Mouse (Mus musculus): ENCODE results near the gene Ssbp3. TPM values are rescaled to one million over a fixed set of nuclear protein-coding genes. Genes with fewer than 3 reads are reported as not detected.

Gene Ssbp3
- polyA plus RNA-seq, 1 experiment from 2014 or later: 134 TPM

DNA sequence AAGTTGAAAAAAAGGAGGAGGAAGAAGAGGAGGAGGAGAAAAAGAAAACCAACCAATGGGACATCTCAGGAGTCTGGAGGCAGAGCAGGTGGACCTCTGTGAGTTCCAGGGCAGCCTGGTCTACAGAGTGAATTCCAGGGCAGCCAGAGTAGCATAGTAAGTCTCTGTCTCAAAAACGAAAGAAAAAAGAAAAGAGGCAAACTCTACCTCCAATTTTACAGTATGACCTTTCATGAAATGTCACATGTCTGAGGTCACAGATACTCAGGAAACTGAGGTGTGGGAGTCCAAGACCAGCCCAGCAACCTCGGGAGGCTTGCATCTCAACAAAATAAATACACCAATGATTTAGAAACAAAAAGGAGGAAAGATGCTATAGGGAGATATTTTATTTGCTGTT, 27.4 kb upstream of the Ssbp3 start:
- no peak for DNase-seq (ENCODE audit: extremely low spot score, low spot score)
- H3K27me3 ChIP-seq (ENCODE audit: poor library complexity, severe bottlenecking): no peaks in the 10 kb centered on the region
- H3K27ac ChIP-seq: no peak overlapping the region
- H3K36me3 ChIP-seq (replicated peaks): no peaks in the 10 kb centered on the region
- no peak overlapping the region for H3K4me3 ChIP-seq
- peaks cover 8% of the 10 kb centered on the region for H3K4me1 ChIP-seq
- WGBS: 78% methylated on average over 2 of the region's 2 CpGs
- H3K9me3 ChIP-seq: no peaks in the 10 kb centered on the region

DNA sequence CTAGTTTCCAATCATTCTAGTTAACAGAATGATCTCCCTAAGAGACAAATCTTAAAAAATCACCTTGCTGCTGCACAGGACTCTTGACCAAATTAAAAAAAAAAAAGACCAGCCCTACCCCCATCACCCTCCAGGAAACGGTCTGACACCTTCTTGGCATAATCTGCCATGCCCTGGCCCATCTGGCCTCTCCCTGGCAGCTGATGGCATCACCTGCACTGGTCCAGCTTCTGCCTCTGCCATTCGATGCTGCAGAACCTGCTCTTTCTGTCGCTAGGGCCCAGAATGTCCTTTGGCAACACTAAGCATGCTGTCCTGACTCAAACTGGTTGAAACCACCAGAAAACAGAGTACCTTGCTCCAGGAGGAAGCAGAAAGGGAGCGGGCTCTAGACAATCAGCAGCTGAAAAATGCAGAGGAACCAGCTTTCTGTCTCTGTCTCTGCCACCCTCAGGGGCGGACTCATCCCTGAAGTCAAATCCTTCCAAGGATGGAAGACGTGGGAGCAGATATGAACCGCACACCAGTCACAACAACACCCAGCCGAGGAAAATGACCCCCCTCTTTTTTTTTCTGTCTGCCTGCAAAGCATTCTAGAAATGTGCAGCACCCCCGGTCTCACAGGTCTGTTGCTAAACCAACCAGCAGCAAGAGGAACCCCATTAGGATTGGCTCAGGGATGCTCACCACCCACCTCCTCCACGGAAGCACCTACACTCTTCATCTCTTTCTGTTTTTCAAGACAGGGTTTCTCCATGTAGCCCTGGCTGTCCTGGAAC, 24.0 kb upstream of the Ssbp3 start:
- no peak for DNase-seq (ENCODE audit: extremely low spot score, low spot score)
- no peaks in the 10 kb centered on the region for H3K36me3 ChIP-seq (replicated peaks)
- peaks cover 6% of the 10 kb centered on the region for H3K4me1 ChIP-seq
- no peak overlapping the region for H3K27ac ChIP-seq
- H3K4me3 ChIP-seq: no peak overlapping the region
- WGBS: 86% methylated on average over 10 of the region's 10 CpGs
- no peaks in the 10 kb centered on the region for H3K9me3 ChIP-seq
- H3K27me3 ChIP-seq (ENCODE audit: poor library complexity, severe bottlenecking): no peaks in the 10 kb centered on the region

DNA sequence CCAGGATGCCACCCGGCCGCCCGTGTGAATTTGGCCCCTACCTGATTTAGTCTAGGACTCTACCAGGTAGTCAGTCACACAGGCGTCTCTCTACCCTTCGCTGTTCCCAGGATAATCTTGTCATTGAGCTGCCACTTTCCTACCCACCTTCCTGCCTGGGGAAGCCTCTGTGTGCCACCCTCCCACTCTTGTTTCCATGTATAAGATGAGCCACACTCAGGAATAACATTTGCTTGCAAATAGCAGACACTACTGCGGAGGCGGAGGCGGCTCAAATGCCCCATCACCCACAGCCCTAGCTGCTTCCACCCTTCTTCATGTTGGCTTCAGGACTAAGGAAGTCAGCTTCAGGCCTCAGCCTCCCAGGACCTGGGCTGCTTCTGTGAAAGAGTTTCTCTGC, 14.4 kb upstream of the Ssbp3 start:
- peaks cover 29% of the 10 kb centered on the region for H3K4me1 ChIP-seq
- no peaks in the 10 kb centered on the region for H3K36me3 ChIP-seq (replicated peaks)
- H3K4me3 ChIP-seq: no peak overlapping the region
- no peak for DNase-seq (ENCODE audit: extremely low spot score, low spot score)
- peaks cover 13% of the 10 kb centered on the region for H3K9me3 ChIP-seq
- H3K27ac ChIP-seq: peak overlapping the region; percentile 48; the same call in 1 of the 2 replicates
- H3K27me3 ChIP-seq (ENCODE audit: poor library complexity, severe bottlenecking): peaks cover 17% of the 10 kb centered on the region; the same call in 1 of the 2 replicates
- WGBS: 87% methylated on average over 8 of the region's 8 CpGs

DNA sequence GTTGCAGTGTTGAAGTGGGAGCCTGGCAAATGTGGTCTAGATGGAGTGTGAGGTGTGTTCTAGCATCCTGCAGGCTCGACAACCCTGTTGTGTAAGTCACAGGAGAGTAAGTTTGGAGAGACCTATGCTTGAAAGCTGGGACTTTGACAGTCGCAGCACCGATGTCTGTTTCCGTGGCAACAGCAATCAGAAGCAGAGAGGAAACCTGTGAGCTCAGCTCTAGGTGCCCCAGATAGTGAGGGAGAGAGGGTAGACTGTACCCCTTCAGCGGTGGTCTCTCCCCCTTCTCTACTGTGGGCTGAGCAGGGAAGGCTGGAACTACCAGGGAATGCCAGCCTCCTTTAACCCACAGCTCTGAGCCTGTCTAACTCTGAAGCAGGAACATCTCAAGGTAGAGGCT, 11.6 kb upstream of the Ssbp3 start:
- H3K9me3 ChIP-seq: no peaks in the 10 kb centered on the region
- H3K27ac ChIP-seq: no peak overlapping the region
- H3K4me1 ChIP-seq: peaks cover 30% of the 10 kb centered on the region
- no peak overlapping the region for H3K4me3 ChIP-seq
- no peaks in the 10 kb centered on the region for H3K36me3 ChIP-seq (replicated peaks)
- H3K27me3 ChIP-seq (ENCODE audit: poor library complexity, severe bottlenecking): peaks cover 17% of the 10 kb centered on the region; the same call in 1 of the 2 replicates
- DNase-seq (ENCODE audit: extremely low spot score, low spot score): no peak
- 73% methylated on average over 5 of the region's 5 CpGs for WGBS

GRCm38 (mm10) chr4:106899471-106899870, 11.0 kb upstream of the Ssbp3 start:
- Histone ChIP-seq H3K36me3 (replicated peaks) (no peaks in the 10 kb centered on the region), H3K9me3 (no peaks in the 10 kb centered on the region), H3K4me3 (no peak overlapping the region), H3K27me3 (ENCODE audit: poor library complexity, severe bottlenecking) (peaks cover 17% of the 10 kb centered on the region; the same call in 1 of the 2 replicates), H3K4me1 (peaks cover 30% of the 10 kb centered on the region), H3K27ac (no peak overlapping the region)
- WGBS: 87% methylated on average over 3 of the region's 3 CpGs
- DNase-seq (ENCODE audit: extremely low spot score, low spot score): no peak

GRCm38 (mm10) chr4:106900718-106901117, 9.8 kb upstream of the Ssbp3 start:
- Histone ChIP-seq H3K9me3 (no peaks in the 10 kb centered on the region), H3K4me3 (no peak overlapping the region), H3K36me3 (replicated peaks) (no peaks in the 10 kb centered on the region), H3K27ac (0 out of 2 replicates have a peak overlapping the region, but pooled peaks have one; percentile 31), H3K27me3 (ENCODE audit: poor library complexity, severe bottlenecking) (peaks cover 17% of the 10 kb centered on the region; the same call in 1 of the 2 replicates), H3K4me1 (peaks cover 38% of the 10 kb centered on the region)
- 36% methylated on average over 6 of the region's 6 CpGs for WGBS
- no peak for DNase-seq (ENCODE audit: extremely low spot score, low spot score)

DNA sequence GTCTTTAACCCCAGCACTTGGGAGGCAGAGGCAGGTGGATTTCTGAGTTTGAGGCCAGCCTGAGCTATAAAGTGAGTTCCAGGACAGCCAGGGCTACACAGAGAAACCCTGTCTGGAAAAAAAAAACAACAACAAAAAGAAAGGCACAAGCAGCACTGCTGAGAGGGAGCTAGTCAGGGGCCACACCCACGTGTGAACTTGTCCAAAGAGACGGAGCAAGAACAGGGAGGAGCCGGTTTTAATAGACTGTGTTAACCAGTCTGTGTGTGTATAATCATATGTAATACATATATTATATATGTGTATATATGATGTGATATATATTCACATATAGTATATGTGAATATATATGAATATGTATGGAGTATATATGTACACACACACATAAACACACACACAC, 8.9 kb upstream of the Ssbp3 start:
- peaks cover 17% of the 10 kb centered on the region; the same call in 1 of the 2 replicates for H3K27me3 ChIP-seq (ENCODE audit: poor library complexity, severe bottlenecking)
- no peak for DNase-seq (ENCODE audit: extremely low spot score, low spot score)
- H3K9me3 ChIP-seq: no peaks in the 10 kb centered on the region
- H3K27ac ChIP-seq: no peak overlapping the region
- no peaks in the 10 kb centered on the region for H3K36me3 ChIP-seq (replicated peaks)
- 85% methylated on average over 3 of the region's 3 CpGs for WGBS
- no peak overlapping the region for H3K4me3 ChIP-seq
- H3K4me1 ChIP-seq: peaks cover 40% of the 10 kb centered on the region

DNA sequence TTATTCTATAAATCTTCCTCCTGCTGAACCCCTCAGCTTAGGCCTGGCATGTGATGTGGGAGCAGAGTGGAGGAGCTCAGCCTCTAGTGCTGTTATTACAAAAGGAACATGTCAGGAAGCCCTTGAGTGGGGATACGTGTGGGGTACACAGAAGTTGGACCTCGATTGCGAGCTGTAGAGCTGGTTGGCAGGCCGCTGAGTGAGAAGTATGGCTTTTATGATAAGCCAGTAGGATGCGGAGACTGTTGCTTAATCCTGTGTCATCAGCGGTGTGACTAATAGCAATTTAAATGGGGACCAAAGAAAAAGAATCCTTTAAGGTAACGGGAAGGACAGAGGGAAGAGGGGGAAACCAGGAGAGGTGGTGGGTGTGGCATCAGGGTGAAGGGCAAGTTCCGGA, 8.3 kb upstream of the Ssbp3 start:
- no peaks in the 10 kb centered on the region for H3K36me3 ChIP-seq (replicated peaks)
- peaks cover 17% of the 10 kb centered on the region; the same call in 1 of the 2 replicates for H3K27me3 ChIP-seq (ENCODE audit: poor library complexity, severe bottlenecking)
- H3K27ac ChIP-seq: peak overlapping the region; percentile 25; the same call in 1 of the 2 replicates
- no peak overlapping the region for H3K4me3 ChIP-seq
- peaks cover 45% of the 10 kb centered on the region for H3K4me1 ChIP-seq
- H3K9me3 ChIP-seq: no peaks in the 10 kb centered on the region
- DNase-seq (ENCODE audit: extremely low spot score, low spot score): no peak
- WGBS: 75% methylated on average over 8 of the region's 8 CpGs

DNA sequence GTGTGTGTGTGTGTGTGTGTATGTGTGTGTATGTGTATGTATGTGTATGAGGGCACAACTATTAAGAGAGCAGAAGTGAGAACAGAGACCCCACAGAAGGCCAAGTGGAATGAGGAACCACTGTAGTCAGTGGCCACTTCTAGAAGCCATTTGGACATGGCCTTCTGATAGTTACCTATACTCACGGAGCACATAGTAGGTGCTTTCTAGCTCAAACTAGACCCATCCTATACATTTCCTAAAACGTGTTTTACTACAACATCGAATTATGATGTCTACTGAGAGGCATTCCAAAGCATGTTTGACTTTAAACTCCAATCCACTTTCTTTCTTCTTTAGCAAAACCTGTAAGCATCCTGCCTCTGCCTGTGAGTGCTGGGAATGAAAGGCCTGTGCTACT, 4.6 kb upstream of the Ssbp3 start:
- Histone ChIP-seq H3K27me3 (ENCODE audit: poor library complexity, severe bottlenecking) (no peaks in the 10 kb centered on the region), H3K36me3 (replicated peaks) (no peaks in the 10 kb centered on the region), H3K4me3 (no peak overlapping the region), H3K9me3 (no peaks in the 10 kb centered on the region), H3K27ac (no peak overlapping the region), H3K4me1 (peaks cover 48% of the 10 kb centered on the region)
- DNase-seq (ENCODE audit: extremely low spot score, low spot score): no peak
- WGBS: 92% methylated on average over 3 of the region's 3 CpGs

DNA sequence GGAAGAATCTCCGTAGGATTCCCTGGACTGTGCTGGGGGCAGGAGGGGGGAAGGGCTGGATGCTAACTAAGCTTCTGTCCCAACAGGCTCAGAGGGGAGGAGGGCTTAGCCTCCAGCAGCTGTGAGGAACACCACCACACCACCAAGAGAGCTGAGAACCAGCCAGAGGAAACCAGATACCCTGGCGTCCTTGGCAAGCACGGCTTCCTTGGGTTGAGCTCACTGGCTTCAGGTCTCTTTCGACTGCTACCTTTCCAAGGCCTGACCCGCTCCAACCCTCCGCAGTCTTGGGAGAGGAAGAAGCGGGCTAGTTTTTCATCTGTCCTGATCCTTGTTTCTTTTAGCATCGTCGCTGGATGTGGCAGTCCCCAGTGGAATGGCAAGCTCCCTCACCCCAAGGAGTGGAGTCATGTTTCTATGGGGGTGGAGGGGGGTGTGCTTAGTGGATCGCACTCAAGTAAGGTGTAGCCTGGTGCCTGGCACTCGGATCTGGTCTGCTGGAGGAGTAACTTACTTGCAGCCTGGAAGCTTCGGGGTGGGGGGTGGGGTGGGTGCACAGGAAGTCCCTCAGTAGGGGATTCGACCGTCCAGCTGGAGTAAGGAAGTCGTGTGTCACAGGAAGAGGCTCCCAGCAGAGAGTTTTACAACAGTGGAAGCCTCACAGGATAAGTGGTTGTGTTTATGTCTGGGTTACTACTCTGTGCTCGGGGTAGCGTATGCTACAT, 2.6 kb upstream of the Ssbp3 start:
- no peaks in the 10 kb centered on the region for H3K27me3 ChIP-seq (ENCODE audit: poor library complexity, severe bottlenecking)
- H3K27ac ChIP-seq: peak overlapping the region; percentile 100
- peak overlapping the region; percentile 15 for H3K4me3 ChIP-seq
- H3K4me1 ChIP-seq: peaks cover 56% of the 10 kb centered on the region
- no peaks in the 10 kb centered on the region for H3K9me3 ChIP-seq
- H3K36me3 ChIP-seq (replicated peaks): 0 out of 2 replicates have a peak, but pooled peaks cover 2% of the 10 kb centered on the region
- DNase-seq (ENCODE audit: extremely low spot score, low spot score): peak; percentile 45
- WGBS: 7% methylated on average over 17 of the region's 17 CpGs

DNA sequence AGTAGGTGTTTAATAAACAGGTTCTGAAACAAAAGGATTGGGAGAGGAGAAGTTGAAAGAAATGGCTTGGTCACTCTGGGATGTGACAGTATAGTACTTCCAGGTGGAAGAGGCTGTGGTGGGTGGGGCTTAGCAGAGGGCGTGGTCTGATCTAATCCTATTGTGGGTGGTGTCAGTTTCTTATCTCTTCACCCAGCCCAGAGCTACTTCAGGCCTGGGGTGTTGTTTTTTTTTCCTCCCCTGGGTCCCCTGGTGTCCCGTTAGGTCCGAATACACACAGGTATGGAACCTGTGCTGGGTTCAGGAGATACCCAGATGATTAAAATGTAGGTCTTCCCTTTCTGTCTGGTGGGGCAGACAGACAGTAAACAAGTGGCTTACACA, 2.1 kb upstream of the Ssbp3 start:
- H3K9me3 ChIP-seq: no peaks in the 10 kb centered on the region
- WGBS: 17% methylated on average over 3 of the region's 3 CpGs
- H3K27ac ChIP-seq: peak overlapping the region; percentile 100
- peaks cover 7% of the 10 kb centered on the region for H3K36me3 ChIP-seq (replicated peaks)
- H3K4me1 ChIP-seq: peaks cover 61% of the 10 kb centered on the region
- H3K27me3 ChIP-seq (ENCODE audit: poor library complexity, severe bottlenecking): no peaks in the 10 kb centered on the region
- H3K4me3 ChIP-seq: peak overlapping the region; percentile 99; the same call in 1 of the 2 replicates
- no peak for DNase-seq (ENCODE audit: extremely low spot score, low spot score)

DNA sequence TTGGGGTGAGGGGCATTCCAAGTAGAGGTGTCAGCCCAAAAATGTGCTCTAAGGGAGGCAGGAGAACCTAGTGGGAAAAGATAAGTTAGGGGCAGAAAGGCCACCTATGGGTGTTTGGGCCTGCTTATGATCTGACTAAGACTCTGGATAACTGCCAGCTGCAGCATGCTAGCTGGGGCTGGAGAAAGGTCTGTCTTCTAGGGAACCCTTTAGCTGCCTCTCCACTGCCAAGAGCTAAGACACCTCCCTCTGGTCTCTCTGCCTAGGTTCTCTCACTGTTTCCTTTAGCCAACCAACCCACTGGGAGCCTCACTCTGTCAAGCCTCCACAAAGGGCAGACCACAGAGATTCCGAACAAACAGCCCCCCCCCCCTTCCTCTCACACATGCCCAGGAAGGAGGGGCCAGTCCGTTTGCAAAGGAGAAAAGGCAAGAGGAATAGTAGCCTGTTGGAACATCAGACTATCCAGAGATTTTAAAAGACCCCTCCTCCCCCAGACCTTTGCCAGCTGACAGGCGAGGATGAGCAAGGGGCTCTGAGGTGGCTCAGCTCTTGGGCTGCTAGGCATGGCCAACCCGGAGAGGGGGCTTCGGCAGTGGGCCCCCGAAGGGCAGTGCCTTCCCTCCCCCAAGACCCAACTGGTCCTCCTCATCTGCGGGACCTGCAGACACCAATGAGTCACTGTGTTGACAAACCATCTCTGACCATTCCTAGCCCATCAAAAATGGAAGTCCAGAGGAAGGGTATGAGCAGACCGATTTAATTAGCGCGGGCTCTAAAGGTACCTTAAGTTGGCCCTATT, 1.4 kb upstream of the Ssbp3 start:
- H3K4me1 ChIP-seq: peaks cover 69% of the 10 kb centered on the region
- WGBS: 4% methylated on average over 10 of the region's 10 CpGs
- H3K36me3 ChIP-seq (replicated peaks): peaks cover 15% of the 10 kb centered on the region
- no peaks in the 10 kb centered on the region for H3K9me3 ChIP-seq
- peak; percentile 64 for DNase-seq (ENCODE audit: extremely low spot score, low spot score)
- no peaks in the 10 kb centered on the region for H3K27me3 ChIP-seq (ENCODE audit: poor library complexity, severe bottlenecking)
- peak overlapping the region; percentile 100 for H3K27ac ChIP-seq
- peak overlapping the region; percentile 99 for H3K4me3 ChIP-seq
